Mouse (Mus musculus) thymus, adult 2 months (tissue): ENCODE measurements at regions not wholly inside any gene's neighbourhood (a gene's known extent, or its start where the extent isn't known, plus 50 kb on each side); places are given as distances from the start of the nearest gene placed in this dataset.

Experiments used
- DNase-seq: peaks from one replicate; pipeline ENCODE4 v3.0.0; 2021
- H3K27ac ChIP-seq: fragments of 200-500 bp; 2 replicates; pipeline ENCODE4 v1.5.1; 2012; ENCODE audit warnings: low read length, control low read depth; ENCODE audit not compliant: control insufficient read depth, insufficient read depth
- H3K27me3 ChIP-seq: fragments of 200-500 bp; 2 replicates; pipeline ENCODE4 v1.6.1; 2012; ENCODE audit warnings: mild to moderate bottlenecking, low read length, moderate library complexity, mixed read lengths; ENCODE audit not compliant: control insufficient read depth, insufficient read depth
- H3K36me3 ChIP-seq: fragments of 200-500 bp; 2 replicates; pipeline ENCODE4 v1.6.1; 2012; ENCODE audit warnings: mild to moderate bottlenecking, low read length, moderate library complexity; ENCODE audit not compliant: control insufficient read depth, insufficient read depth
- H3K4me1 ChIP-seq: fragments of 200-500 bp; replicated peaks from 2 replicates; pipeline ENCODE4 v1.6.1; 2012; ENCODE audit warnings: low read length; ENCODE audit not compliant: control insufficient read depth, insufficient read depth
- H3K4me3 ChIP-seq: fragments of 200-500 bp; 2 replicates; pipeline ENCODE4 v1.5.1; 2012; ENCODE audit warnings: mild to moderate bottlenecking, low read length, control low read depth, moderate library complexity; ENCODE audit not compliant: control insufficient read depth, insufficient read depth
- CTCF ChIP-seq: fragments of 200-500 bp; IDR thresholded peaks from 2 replicates; pipeline ENCODE4 v1.5.1; 2012; ENCODE audit warnings: mild to moderate bottlenecking, control low read depth, low read length, moderate library complexity, borderline replicate concordance; ENCODE audit not compliant: control insufficient read depth, poor library complexity, insufficient read depth; ENCODE audit errors: extremely low read depth
- POLR2A ChIP-seq: fragments of 200-500 bp; IDR thresholded peaks from 2 replicates; pipeline ENCODE4 v1.6.1; 2012; ENCODE audit warnings: mild to moderate bottlenecking, low read length, control low read depth, moderate library complexity; ENCODE audit not compliant: control insufficient read depth, poor library complexity, insufficient read depth; ENCODE audit errors: extremely low read depth
- WGBS: fragments of 180-500 bp; shearing (Covaris S2); methylation state at CpG from one replicate; pipeline ENCODE4 v1.1.7; 2018; 5-methylcytosine and 5-hydroxymethylcytosine counted together

DNA sequence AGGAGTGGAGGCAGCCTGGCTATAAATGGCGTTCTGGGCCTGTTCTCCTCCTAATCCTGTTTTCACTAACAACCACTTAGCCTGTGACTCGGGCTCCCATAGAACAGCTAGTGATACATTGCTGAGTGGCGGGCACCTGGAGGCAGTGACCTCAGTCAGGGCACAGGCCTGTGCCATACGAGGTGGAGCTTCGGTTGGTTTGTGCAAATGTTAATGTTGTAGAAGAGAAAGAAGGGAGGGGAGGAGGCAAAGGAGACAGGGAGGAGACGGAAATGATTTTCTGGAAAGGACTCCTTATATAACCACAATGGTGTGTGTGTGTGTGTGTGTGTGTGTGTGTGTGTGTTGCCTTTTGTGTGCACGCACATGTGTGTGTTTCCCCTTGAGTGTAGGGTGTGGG, 148.4 kb downstream of the Cd83 start:
- Histone ChIP-seq H3K4me1 (peaks cover 7% of the 10 kb centered on the region), H3K4me3 (no peak overlapping the region), H3K27ac (no peak overlapping the region), H3K27me3 (no peaks in the 10 kb centered on the region), H3K36me3 (no peaks in the 10 kb centered on the region)
- TF ChIP-seq POLR2A (no peak), CTCF (no peak)
- no peak for DNase-seq
- 91% methylated on average over 7 of the region's 7 CpGs for WGBS

DNA sequence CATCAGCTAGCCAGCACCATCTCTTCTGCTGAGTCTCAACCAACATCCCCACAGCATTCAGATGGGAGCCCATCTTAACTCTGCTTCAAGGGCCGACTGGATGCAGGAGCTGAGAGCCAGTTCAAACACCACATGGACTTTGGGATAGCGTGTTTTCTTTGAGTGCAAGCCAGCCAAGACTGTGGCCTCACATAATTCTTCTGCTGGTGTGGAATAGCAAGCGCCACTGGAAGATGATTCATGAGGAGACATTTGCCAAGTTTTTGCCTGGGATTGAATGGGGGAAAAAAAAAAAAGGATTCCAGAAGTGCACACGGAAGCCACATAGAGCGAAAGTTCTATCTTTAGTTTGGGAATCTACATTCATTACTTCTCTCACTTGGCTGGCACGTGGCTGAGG, 150.7 kb downstream of the Cd83 start:
- Histone ChIP-seq H3K36me3 (no peaks in the 10 kb centered on the region), H3K4me3 (no peak overlapping the region), H3K27me3 (no peaks in the 10 kb centered on the region), H3K4me1 (peaks cover 7% of the 10 kb centered on the region), H3K27ac (no peak overlapping the region)
- TF ChIP-seq POLR2A, result no peak
- no peak for TF ChIP-seq CTCF
- WGBS, result 94% methylated on average over 6 of the region's 6 CpGs
- no peak for DNase-seq

DNA sequence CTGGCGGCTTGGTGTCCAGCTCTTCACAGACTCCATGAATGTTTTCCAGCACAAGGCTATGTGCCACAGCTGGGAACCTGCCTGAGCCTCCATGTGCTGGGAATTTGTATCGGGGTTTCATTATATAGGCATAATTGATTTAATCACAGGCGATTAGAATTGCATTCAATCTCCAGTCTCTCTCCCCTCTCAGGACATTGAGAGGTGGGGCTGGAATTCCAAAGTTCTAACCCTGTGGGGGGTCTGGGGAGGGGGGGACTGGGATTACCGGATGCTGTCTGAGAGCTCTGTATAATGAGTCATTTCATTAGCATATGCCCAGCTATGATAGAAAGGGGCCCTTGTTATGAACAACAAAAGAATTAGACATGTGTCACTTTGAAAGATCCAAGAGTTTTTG, 151.9 kb downstream of the Cd83 start:
- Histone ChIP-seq H3K4me3 (no peak overlapping the region), H3K4me1 (peaks cover 7% of the 10 kb centered on the region), H3K27me3 (no peaks in the 10 kb centered on the region), H3K27ac (no peak overlapping the region), H3K36me3 (no peaks in the 10 kb centered on the region)
- whole genome bisulfite sequencing, result 97% methylated on average over 4 of the region's 4 CpGs
- TF ChIP-seq POLR2A, result no peak
- no peak for DNase-seq

DNA sequence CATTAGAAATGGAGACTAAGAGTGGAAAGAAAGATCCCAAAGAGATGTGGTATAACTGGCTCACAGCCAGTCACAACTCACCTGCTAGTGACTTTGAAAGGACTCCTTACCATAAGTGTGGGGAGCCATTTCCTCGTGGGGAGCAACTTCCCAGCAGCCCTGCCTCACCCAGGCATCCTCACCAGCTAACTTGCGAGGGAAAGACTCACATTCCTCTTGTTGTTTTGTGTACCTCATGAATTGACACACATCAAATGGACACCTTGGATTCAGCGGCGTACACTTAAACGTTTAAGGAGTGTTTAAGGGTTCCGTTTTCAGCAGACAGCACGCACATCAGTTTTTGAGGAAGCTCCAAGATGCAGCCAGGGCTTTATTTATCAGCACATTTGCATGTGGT, 154.0 kb downstream of the Cd83 start:
- Histone ChIP-seq H3K36me3 (no peaks in the 10 kb centered on the region), H3K4me3 (no peak overlapping the region), H3K4me1 (no peaks in the 10 kb centered on the region), H3K27ac (no peak overlapping the region), H3K27me3 (no peaks in the 10 kb centered on the region)
- TF ChIP-seq CTCF (no peak), POLR2A (no peak)
- DNase-seq, result no peak
- 81% methylated on average over 7 of the region's 7 CpGs for WGBS

DNA sequence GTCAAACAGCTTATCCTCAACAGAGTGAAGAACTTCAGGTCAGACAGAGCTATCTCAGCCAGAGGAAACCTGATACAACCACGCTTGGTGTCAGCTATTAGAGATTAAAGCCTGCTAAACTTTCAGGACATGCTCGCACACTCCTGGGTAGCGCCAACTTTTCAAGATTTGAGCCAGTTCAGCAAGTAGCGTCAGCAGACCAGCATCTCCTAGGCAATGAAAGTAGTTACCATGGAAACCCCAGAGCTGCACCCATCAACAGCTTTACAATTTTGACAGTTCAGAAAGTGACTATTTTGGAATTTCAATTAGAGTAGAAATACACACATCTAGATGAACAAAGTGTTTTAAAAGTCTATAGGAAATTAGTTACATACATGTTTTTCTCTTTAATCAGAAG, 154.8 kb downstream of the Cd83 start:
- Histone ChIP-seq H3K27ac (no peak overlapping the region), H3K27me3 (no peaks in the 10 kb centered on the region), H3K4me1 (no peaks in the 10 kb centered on the region), H3K36me3 (no peaks in the 10 kb centered on the region), H3K4me3 (no peak overlapping the region)
- no peak for TF ChIP-seq POLR2A
- 97% methylated on average over 4 of the region's 4 CpGs for WGBS
- no peak for DNase-seq

DNA sequence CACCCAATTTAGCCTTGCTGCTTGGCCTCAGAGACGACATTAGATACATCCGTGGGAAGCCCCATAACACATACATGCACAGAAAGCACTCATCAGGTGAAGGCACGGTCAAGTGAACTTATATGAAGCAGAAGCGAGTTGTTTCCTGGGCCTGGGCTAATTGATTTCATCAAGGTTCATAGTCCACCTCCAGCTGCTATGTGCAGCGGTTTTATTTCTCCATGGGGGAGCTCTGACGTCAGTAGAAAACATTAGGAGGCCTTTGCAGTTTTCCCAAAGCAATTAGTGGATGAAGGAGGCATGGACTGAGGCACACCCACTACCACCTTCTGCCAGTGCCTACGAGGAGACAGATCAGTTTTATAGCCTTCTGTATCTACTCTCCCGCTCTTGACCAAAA, 157.2 kb downstream of the Cd83 start:
- TF ChIP-seq CTCF (no peak), POLR2A (no peak)
- H3K4me1 ChIP-seq, result no peaks in the 10 kb centered on the region
- DNase-seq, result no peak
- WGBS, result 80% methylated on average over 8 of the region's 8 CpGs
- H3K4me3 ChIP-seq, result no peak overlapping the region
- H3K36me3 ChIP-seq, result no peaks in the 10 kb centered on the region
- H3K27me3 ChIP-seq, result no peaks in the 10 kb centered on the region
- no peak overlapping the region for H3K27ac ChIP-seq

DNA sequence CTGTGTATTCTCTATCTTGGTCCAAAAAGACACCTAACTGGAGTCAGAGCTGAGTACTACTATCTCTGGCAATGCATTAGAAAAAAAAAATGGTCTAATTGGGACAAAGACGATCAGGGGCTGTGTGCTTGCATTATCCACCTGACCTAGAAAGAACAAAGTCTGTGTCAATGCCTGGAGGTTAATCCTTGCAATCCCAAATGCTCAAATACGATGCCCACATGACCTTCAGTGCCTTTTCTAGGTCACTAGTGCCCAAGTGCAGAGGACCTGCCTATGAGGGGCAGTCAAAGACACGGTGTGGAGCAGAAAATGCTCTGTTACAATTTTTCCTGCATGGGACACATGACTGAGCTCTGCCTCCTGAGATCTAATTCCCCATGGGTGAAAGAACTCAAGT, 164.0 kb downstream of the Cd83 start:
- Histone ChIP-seq H3K27me3 (no peaks in the 10 kb centered on the region), H3K27ac (no peak overlapping the region), H3K4me1 (peaks cover 2% of the 10 kb centered on the region; the same call in 1 of the 2 replicates), H3K36me3 (no peaks in the 10 kb centered on the region), H3K4me3 (no peak overlapping the region)
- WGBS, result 94% methylated on average over 3 of the region's 3 CpGs
- DNase-seq, result no peak
- TF ChIP-seq POLR2A, result no peak
- TF ChIP-seq CTCF, result no peak
